Mouse (Mus musculus): ENCODE measurements around the gene Snf8.
A peak's percentile ranks its signal among the peaks of the same experiment; 100 is the strongest.

DNA sequence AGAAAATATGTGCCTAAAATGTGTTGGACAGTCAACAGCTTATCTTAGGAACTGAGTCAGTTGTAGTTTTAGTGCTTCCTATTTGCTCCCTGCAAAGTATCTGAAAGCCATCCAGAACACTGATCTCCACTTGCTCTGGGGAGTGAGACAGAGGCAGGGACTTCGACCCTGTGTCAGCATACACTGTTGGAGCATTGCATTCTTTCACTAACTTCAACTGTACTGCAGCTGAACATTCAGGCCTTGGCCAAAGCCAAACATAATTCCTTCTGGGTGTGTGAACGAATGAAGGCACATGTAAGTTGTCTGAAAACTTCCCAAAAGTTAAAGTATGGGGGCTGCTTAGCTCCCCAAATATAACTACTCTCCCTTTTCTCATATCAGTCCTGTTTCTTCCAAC, 12.1 kb downstream of the Snf8 start:
- no peak for TF ChIP-seq CTCF (conservative IDR thresholded peaks at IDR 0.05 in 1 of 2, IDR thresholded peaks at IDR 0.05 in 1 of 2; ENCODE audit: low read depth in 2 of 2, low read length in 2 of 2)
- TF ChIP-seq TCF12 (IDR thresholded peaks at IDR 0.05; ENCODE audit: low read depth, low read length) = no peak
- peak; percentile 21; the same call in 1 of the 2 replicates for TF ChIP-seq POLR2AphosphoS2 (IDR thresholded peaks at IDR 0.05; ENCODE audit: low read depth, low read length)
